Mouse (Mus musculus) kidney, embryonic 16.5 days (tissue): ENCODE data around the gene Hist1h2ae. TPM values are rescaled to one million over a fixed set of nuclear protein-coding genes. Genes with fewer than 3 reads are reported as not detected.
"Not testable (repeated sequence)": the region's sequence is repeated elsewhere in the genome, so short reads cannot be mapped to it uniquely, and the experiment has no call there.

Experiments
- ATAC-seq: fragments of 200-750 bp; cut with Nextera tagmentation; 2 replicates; pipeline ENCODE4 v1.8.0; 2017; ENCODE audit warnings: moderate TSS enrichment; ENCODE audit not compliant: low FRiP score, low TSS enrichment
- H3K27ac ChIP-seq: fragments of 300-500 bp; sonication (generic); 2 replicates; pipeline ENCODE4 v1.5.1; 2014; ENCODE audit warnings: low read length
- H3K27me3 ChIP-seq: fragments of 300-500 bp; sonication (generic); 2 replicates; pipeline ENCODE4 v1.6.1; 2014; ENCODE audit warnings: low read length, control low read depth, mixed read lengths; ENCODE audit not compliant: insufficient read depth
- H3K36me3 ChIP-seq: fragments of 300-500 bp; sonication (generic); 2 replicates; pipeline ENCODE4 v1.6.1; 2014; ENCODE audit warnings: low read length, control low read depth, mixed read lengths; ENCODE audit not compliant: insufficient read depth
- H3K4me1 ChIP-seq: fragments of 300-500 bp; sonication (generic); 2 replicates; pipeline ENCODE4 v1.6.1; 2014; ENCODE audit warnings: low read length, control low read depth, mixed read lengths; ENCODE audit not compliant: insufficient read depth
- H3K4me2 ChIP-seq: fragments of 300-500 bp; sonication (generic); replicated peaks from 2 replicates; pipeline ENCODE4 v1.6.1; 2014; ENCODE audit warnings: low read depth, low read length
- H3K4me3 ChIP-seq: fragments of 300-500 bp; sonication (generic); 2 replicates; pipeline ENCODE4 v1.5.1; 2014; ENCODE audit warnings: mild to moderate bottlenecking, low read length
- H3K9ac ChIP-seq: fragments of 300-500 bp; sonication (generic); replicated peaks from 2 replicates; pipeline ENCODE4 v1.6.1; 2014; ENCODE audit warnings: low read length
- H3K9me3 ChIP-seq: fragments of 300-500 bp; sonication (generic); 2 replicates; pipeline ENCODE4 v1.6.1; 2016; ENCODE audit warnings: low read length, control low read depth
- WGBS: fragments of 180-500 bp; shearing (Covaris S2); extraction: QIAGEN DNeasy Blood & Tissue Kit; methylation state at CpG from one replicate; pipeline ENCODE4 v1.1.7; 2014; 5-methylcytosine and 5-hydroxymethylcytosine counted together
- polyA plus RNA-seq: library from polyadenylated mRNA; unstranded; fragments of >200 nt; fragmentation: Nextera tagmentation; extraction: Ambion mirVana; gene quantifications from 2 replicates; pipeline ENCODE4 v1.2.1, GENCODE M21; 2015

Gene Hist1h2ae
- polyA plus RNA-seq, 1 experiment from 2014 or later = 57.7 TPM

DNA sequence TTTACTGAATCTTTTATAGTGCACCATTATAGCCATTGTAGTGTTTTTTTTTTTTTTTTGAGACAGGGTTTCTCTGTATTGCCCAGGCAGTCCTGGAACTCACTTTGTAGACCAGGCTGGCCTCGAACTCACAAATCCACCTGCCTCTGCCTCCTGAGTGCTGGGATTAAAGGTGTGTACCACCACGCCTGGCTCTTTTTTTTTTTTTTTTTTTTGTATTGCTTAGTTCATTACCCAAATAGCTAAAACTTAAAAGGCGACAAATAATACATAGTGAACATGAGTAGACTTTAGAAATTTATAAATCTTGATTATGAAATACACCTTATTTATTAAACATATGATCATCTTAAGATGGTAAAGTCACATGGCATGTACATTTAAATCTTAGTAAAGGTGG is 29.5 kb downstream of the Hist1h2ae start:
- 82% methylated on average over 3 of the region's 3 CpGs for WGBS
- Histone ChIP-seq H3K4me2 (no peak overlapping the region), H3K4me3 (no peak overlapping the region), H3K27ac (no peak overlapping the region), H3K36me3 (no peaks in the 10 kb centered on the region), H3K4me1 (peaks cover 15% of the 10 kb centered on the region), H3K9ac (no peak overlapping the region), H3K27me3 (no peaks in the 10 kb centered on the region), H3K9me3 (no peaks in the 10 kb centered on the region)
- no peak for ATAC-seq

- H3K4me2 ChIP-seq, H3K27ac ChIP-seq, H3K36me3 ChIP-seq, ATAC-seq, H3K27me3 ChIP-seq, H3K9me3 ChIP-seq, H3K4me3 ChIP-seq, H3K9ac ChIP-seq: not testable (repeated sequence)
- H3K4me1 ChIP-seq = peaks cover 20% of the 10 kb centered on the region
- WGBS = 67% methylated on average over 1 of the region's 1 CpGs
Measured at GRCm38 (mm10) chr13:23539821-23540220, 31.2 kb downstream of the Hist1h2ae start.

DNA sequence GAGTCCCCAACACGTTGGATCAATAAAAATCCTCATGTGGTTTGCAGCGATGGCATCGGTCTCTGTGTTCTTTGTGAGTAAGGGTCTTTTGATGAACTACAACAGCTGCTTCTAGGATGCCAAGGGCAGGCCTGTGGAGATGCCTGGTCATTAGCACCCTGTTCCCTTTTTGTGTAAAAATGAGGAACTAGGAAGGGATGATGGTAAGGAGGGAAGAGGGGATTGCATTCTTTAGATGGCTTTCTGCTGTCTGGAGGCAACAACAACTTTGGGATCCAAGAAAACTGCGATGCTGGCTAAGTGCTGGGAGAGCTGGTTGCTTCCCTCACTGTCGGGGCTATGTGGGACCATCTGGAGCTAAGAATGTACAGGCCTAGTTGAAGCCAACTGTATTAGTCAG is 32.8 kb downstream of the Hist1h2ae start:
- peaks cover 28% of the 10 kb centered on the region for H3K4me1 ChIP-seq
- no peak for ATAC-seq
- H3K27ac ChIP-seq = no peak overlapping the region
- H3K36me3 ChIP-seq = no peaks in the 10 kb centered on the region
- H3K9ac ChIP-seq = no peak overlapping the region
- no peaks in the 10 kb centered on the region for H3K9me3 ChIP-seq
- H3K4me3 ChIP-seq = no peak overlapping the region
- 63% methylated on average over 5 of the region's 5 CpGs for WGBS
- no peaks in the 10 kb centered on the region for H3K27me3 ChIP-seq
- H3K4me2 ChIP-seq = no peak overlapping the region

GRCm38 (mm10) chr13:23537006-23537710 is 33.9 kb downstream of the Hist1h2ae start:
- no peaks in the 10 kb centered on the region for H3K9me3 ChIP-seq
- peak overlapping the region; percentile 72 for H3K4me2 ChIP-seq
- no peak overlapping the region for H3K9ac ChIP-seq
- H3K27ac ChIP-seq = 0 out of 2 replicates have a peak overlapping the region, but pooled peaks have one; percentile 0
- peaks cover 39% of the 10 kb centered on the region for H3K4me1 ChIP-seq
- 67% methylated on average over 3 of the region's 3 CpGs for WGBS
- H3K36me3 ChIP-seq = no peaks in the 10 kb centered on the region
- H3K27me3 ChIP-seq = no peaks in the 10 kb centered on the region
- peak overlapping the region; percentile 27 for H3K4me3 ChIP-seq
- no peak for ATAC-seq

GRCm38 (mm10) chr13:23536076-23536822 is 34.8 kb downstream of the Hist1h2ae start:
- Histone ChIP-seq H3K9ac (peak overlapping the region; percentile 70), H3K27me3 (no peaks in the 10 kb centered on the region), H3K36me3 (no peaks in the 10 kb centered on the region), H3K4me3 (peak overlapping the region; percentile 61), H3K9me3 (no peaks in the 10 kb centered on the region), H3K4me1 (peaks cover 39% of the 10 kb centered on the region), H3K4me2 (peak overlapping the region; percentile 72), H3K27ac (peak overlapping the region; percentile 79)
- no peak for ATAC-seq
- WGBS = 17% methylated on average over 7 of the region's 7 CpGs

- H3K36me3 ChIP-seq, H3K27me3 ChIP-seq, H3K9me3 ChIP-seq: not testable (repeated sequence)
- Histone ChIP-seq H3K4me3 (peak within 1 kb of the TSS; percentile 61), H3K27ac (peak within 1 kb of the TSS; percentile 89), H3K9ac (peak within 1 kb of the TSS; percentile 82), H3K4me1 (peaks cover 35% of the 10 kb centered on the region), H3K4me2 (peak within 1 kb of the TSS; percentile 72)
- ATAC-seq = peak; percentile 92
- under 1% methylated on average over 32 of the region's 62 CpGs for WGBS
Measured at GRCm38 (mm10) chr13:23535137-23536075, 35.6 kb downstream of the Hist1h2ae start, which contains the start of gene Hist1h3g. Gene Hist1h3g (plus strand): TSS chr13:23535422.

GRCm38 (mm10) chr13:23534368-23535131 is 36.5 kb downstream of the Hist1h2ae start:
- Histone ChIP-seq H3K4me1 (peaks cover 34% of the 10 kb centered on the region), H3K27me3 (no peaks in the 10 kb centered on the region), H3K9me3 (no peaks in the 10 kb centered on the region), H3K4me3 (peak overlapping the region; percentile 61), H3K36me3 (no peaks in the 10 kb centered on the region), H3K9ac (peak overlapping the region; percentile 82), H3K4me2 (peak overlapping the region; percentile 72), H3K27ac (peak overlapping the region; percentile 89)
- ATAC-seq = no peak
- under 1% methylated on average over 15 of the region's 15 CpGs for WGBS

DNA sequence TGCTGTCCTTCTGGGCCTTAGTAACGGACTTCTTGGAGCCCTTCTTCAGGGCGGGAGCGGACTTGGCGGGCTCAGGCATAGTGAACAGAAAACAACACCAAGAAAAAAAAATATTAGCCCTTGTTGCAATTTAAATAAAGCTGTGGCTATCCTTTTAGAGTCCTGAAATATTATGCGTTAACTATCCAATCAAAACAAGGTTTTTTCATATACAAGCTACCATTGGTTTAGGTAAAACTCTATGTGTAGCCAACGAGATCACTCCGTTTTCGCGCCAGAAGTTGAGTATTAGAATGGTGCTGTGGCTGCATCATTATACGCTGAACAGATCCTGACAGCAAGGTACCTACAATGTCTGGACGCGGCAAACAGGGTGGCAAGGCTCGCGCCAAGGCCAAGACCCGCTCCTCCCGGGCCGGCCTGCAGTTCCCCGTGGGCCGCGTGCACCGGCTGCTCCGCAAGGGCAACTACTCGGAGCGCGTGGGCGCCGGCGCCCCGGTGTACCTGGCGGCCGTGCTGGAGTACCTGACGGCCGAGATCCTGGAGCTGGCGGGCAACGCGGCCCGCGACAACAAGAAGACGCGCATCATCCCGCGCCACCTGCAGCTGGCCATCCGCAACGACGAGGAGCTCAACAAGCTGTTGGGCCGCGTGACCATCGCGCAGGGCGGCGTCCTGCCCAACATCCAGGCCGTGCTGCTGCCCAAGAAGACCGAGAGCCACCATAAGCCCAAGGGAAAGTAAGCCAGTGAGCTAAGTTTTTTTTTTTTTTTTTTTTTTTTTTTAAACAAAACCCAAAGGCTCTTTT is 37.3 kb downstream of the Hist1h2ae start, which contains the start of gene Hist1h2af:
Hist1h2af (plus strand) TSS at position 347 of the 808 bp plus-strand sequence.
- H3K9ac ChIP-seq = peak within 1 kb of the TSS; percentile 82
- peaks cover 38% of the 10 kb centered on the region for H3K4me1 ChIP-seq
- under 1% methylated on average over 21 of the region's 53 CpGs for WGBS
- H3K9me3 ChIP-seq, H3K36me3 ChIP-seq, H3K27me3 ChIP-seq: not testable (repeated sequence)
- peak; percentile 50 for ATAC-seq
- peak within 1 kb of the TSS; percentile 61 for H3K4me3 ChIP-seq
- peak within 1 kb of the TSS; percentile 98 for H3K27ac ChIP-seq
- peak within 1 kb of the TSS; percentile 72 for H3K4me2 ChIP-seq
